Mouse (Mus musculus) thymus, postnatal 0 days (tissue): ENCODE results near the gene Synpr. TPM values are rescaled to one million over a fixed set of nuclear protein-coding genes. Genes with fewer than 3 reads are reported as not detected.

Experiments used
- DNase-seq: peaks from one replicate; pipeline ENCODE4 v3.0.0-alpha.2; 2015; ENCODE audit warnings: low spot score
- polyA plus RNA-seq: library from polyadenylated mRNA; unstranded; fragments of >200 nt; fragmentation: Nextera tagmentation; extraction: Ambion mirVana; gene quantifications from 2 replicates; pipeline ENCODE4 v1.2.1, GENCODE M21; 2015

Synpr gene
- polyA plus RNA-seq, 1 experiment from 2014 or later, result 5.0 TPM

GRCm38 (mm10) chr14:13519239-13520011 lies 234.8 kb downstream of the Synpr start:
- DNase-seq, result no peak

- DNase-seq, result no peak
Observed at GRCm38 (mm10) chr14:13547746-13548145, 263.2 kb downstream of the Synpr start.

GRCm38 (mm10) chr14:13551209-13551608 lies 266.6 kb downstream of the Synpr start:
- DNase-seq, result no peak

- DNase-seq, result no peak
Observed at GRCm38 (mm10) chr14:13553616-13554370, 269.2 kb downstream of the Synpr start.

- no peak for DNase-seq
Observed at GRCm38 (mm10) chr14:13554631-13555030, 270.1 kb downstream of the Synpr start.

GRCm38 (mm10) chr14:13558117-13558516 lies 273.5 kb downstream of the Synpr start:
- DNase-seq, result no peak

GRCm38 (mm10) chr14:13567250-13567649 lies 282.7 kb downstream of the Synpr start:
- no peak for DNase-seq

GRCm38 (mm10) chr14:13567996-13568395 lies 283.4 kb downstream of the Synpr start:
- no peak for DNase-seq

GRCm38 (mm10) chr14:13571941-13572340 lies 287.4 kb downstream of the Synpr start:
- no peak for DNase-seq

- no peak for DNase-seq
Observed at GRCm38 (mm10) chr14:13572530-13572929, 287.9 kb downstream of the Synpr start.

- DNase-seq, result no peak
Observed at GRCm38 (mm10) chr14:13578101-13578500, 293.5 kb downstream of the Synpr start.

GRCm38 (mm10) chr14:13578744-13579143 lies 294.2 kb downstream of the Synpr start:
- DNase-seq, result no peak

GRCm38 (mm10) chr14:13593321-13593940 lies 308.9 kb downstream of the Synpr start:
- no peak for DNase-seq

- DNase-seq, result no peak
Observed at GRCm38 (mm10) chr14:13596251-13596650, 311.7 kb downstream of the Synpr start.

GRCm38 (mm10) chr14:13597204-13597603 lies 312.6 kb downstream of the Synpr start:
- no peak for DNase-seq

- DNase-seq, result no peak
Observed at GRCm38 (mm10) chr14:13620531-13620930, 336.0 kb downstream of the Synpr start.

- no peak for DNase-seq
Observed at GRCm38 (mm10) chr14:13649865-13650264, 365.3 kb downstream of the Synpr start.

GRCm38 (mm10) chr14:13651039-13651438 lies 366.5 kb downstream of the Synpr start:
- DNase-seq, result no peak

- no peak for DNase-seq
Observed at GRCm38 (mm10) chr14:13651541-13652298, 367.1 kb downstream of the Synpr start.
